Mouse (Mus musculus): ENCODE measurements around the gene Sept9.

Sept9 gene

DNA sequence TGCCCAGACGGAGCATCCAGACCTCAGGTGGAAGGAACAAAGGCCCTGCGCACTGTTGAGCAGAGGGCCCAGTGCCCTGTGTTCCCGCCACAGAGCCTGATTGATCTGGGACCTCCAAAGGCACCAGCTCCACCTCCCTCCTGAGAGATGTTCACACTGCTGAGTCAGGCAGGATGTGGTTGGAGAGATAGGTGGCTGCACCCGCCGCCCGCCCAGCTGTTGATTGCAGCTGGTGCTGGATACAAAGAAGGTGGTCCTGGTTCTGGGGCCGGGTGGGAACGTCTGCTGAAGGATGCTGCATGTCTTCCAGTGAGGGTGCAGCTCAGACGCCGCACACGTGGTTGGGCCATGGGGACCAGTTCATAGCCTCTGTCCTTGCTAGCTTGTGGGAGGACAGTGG lies 93.0 kb downstream of the Sept9 start:
- DNase-seq, result no peak

DNA sequence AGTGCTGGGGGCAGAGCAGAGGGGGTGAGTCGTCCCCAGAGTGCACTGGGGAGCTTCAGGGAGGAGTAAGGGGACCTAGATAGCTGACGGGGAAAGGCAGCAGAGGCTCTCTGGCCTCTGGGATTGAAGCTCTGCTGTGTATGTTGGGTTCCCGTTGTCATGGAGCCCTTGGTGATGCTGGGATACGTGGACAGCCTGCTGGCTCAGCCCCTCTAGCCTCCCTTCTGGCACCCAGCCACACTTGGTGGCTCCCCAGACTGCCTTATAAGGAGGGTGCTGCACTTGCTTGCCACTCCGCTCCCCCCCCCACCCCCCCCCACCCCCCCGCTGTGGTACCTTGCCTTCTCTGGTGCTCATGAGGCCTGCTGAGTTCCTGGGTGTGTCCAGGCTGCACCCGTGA lies 95.8 kb downstream of the Sept9 start:
- DNase-seq, result no peak

DNA sequence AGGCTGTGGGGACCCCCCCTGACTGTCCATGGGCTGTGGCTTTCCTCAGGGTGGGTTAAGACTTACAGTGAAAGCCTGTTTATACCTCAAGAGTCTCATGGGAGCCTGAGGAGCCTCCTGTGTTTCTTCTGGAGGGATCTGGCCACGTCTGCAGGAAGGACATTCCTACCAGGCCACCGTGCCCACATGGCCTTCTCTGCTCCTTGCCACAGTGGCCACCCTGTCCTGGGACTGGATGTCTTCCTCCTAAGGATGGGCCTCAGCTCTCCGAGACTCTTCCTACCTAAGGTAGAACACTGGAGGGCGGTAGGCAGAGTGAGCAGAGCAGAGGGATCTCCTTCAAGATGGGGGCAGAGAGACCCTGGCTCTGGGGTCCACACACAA lies 96.6 kb downstream of the Sept9 start:
- no peak for DNase-seq

DNA sequence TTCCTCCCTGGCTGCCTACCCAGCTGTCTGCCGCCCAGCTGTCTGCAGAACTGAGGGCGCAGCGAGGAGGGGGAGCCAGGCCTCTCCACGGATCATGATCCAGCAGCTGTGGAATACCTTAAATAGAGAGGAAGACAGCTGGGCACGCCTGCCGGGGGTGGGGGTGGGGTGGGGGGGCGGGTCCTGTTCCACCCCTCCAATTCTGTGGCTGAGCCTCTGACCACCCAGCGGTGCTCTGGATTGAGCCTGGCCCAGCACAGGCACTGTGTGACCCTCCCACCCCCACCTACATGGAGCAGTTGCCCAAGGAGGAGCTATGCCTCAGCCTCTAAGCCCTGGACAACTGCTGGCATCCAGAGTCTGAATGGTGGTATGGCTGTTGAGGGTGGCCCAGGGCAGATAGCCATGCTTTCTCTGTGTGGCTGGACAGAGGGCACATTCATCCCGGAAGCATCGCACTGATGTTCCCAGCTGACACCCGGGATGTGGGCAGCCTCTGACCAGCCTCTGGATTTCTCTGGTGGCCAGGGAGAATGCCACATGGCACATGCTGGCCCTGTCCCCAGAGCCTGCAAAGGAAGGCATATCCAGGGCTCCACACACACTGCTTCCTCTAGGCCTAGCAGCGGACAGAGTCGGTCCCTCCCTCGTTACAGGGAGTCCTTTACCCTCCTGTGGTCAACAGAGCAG lies 97.2 kb downstream of the Sept9 start:
- DNase-seq, result no peak

DNA sequence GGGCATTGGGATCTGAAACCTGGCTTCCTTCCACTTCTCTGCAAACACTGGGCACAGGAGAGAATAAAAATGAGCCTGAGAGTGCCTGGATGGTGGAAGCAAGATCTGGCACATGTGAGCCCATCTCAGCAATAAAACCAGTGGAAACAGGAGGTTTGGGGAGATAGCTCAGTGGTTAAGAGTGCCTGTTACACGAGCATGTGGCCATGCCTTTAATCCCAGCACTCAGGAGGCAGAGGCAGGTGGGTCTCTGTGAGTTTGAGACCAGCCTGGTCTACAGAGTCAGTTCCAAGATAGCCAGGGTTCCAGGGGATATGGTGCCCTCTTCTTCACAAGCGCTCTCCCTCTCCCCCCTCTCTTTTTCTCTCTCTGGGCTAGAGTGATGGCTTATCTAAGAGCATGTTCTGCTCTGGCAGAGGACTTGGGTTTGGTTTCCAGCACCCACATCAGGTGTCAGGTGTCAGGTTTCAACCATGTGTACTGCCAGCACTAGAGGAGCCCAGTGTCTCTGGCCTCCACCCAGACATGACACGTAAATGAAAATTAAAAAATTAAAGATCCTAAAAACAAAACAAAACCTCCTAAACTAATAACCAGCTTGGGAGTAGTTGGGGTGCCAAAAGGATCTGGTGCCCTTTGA lies 97.8 kb downstream of the Sept9 start:
- DNase-seq, result no peak

DNA sequence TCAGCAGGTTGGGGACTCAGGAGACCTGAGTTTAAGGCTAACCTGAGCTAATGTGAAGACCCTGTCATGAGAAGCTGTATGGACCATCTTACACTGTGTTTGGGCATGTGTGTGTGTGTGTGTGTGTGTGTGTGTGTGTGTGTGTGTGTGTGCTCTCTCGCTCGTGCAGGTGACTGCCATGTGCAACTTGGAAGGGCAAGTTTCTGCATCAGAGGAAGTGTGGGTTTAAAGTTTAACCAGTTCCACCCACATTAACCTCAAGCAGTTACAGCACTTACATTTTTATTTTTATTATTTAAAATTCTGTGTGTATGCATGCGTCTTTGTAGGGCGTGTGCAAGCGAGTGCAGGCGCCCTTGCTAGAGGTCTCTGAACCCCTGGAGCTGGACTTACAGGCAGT lies 100.3 kb downstream of the Sept9 start:
- no peak for DNase-seq

DNA sequence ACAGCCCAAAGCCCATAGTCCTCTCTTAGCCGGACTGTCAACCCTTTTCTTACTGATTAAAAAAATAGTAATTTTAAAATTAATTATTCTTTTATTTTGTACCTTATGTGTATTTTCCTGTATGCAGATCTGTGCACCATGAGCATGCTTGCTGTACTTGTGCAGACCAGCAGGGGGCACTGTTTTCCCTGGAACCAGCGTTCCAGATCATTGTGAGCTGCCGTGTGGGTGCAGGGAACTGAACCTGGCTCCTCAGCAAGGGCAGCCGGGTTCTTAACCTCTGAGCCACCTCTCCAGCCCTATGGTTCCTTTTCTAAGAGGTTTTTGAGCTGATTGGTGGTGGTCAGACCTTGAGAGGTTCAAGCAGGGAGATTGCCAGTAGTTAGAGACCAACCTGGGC lies 101.3 kb downstream of the Sept9 start:
- DNase-seq, result no peak

DNA sequence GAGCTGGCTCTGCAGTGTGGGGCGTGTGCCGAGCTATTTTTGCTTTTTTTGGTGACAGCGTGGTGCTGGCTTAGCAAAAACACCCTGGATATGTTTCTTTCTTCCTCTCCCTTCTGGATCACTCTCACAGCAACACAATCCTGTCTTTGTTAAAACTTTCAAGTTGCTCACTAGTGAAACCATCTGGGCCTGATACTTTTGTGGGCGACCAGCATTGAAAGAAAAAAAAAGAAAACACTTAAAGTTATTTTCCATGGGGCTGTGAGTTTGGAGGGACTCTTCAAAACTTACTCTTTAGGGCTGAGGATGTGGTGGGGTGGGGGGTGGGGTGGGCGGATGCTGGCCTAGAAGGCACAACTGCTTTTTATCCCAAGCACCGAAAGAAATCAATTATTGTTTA lies 102.3 kb downstream of the Sept9 start:
- DNase-seq, result no peak

DNA sequence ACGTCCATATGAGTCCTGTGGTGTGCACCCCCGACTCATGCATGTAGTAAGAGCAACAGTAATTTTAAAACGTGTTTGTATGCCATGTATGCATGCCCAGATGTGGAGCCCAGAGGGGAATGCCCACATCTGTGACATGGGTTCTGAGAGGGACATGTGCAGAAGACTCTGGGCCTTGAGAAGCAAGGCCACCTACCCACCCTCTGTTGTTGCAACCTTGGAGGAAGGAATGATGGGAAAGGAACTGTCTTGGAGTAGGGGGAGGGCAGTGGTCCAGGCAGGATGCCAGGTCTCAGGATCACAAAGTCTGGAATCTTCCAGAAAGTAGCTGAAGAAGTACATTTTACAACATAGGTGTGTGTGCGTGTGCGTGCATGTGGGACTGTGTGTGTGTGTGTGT lies 102.9 kb downstream of the Sept9 start:
- no peak for DNase-seq

DNA sequence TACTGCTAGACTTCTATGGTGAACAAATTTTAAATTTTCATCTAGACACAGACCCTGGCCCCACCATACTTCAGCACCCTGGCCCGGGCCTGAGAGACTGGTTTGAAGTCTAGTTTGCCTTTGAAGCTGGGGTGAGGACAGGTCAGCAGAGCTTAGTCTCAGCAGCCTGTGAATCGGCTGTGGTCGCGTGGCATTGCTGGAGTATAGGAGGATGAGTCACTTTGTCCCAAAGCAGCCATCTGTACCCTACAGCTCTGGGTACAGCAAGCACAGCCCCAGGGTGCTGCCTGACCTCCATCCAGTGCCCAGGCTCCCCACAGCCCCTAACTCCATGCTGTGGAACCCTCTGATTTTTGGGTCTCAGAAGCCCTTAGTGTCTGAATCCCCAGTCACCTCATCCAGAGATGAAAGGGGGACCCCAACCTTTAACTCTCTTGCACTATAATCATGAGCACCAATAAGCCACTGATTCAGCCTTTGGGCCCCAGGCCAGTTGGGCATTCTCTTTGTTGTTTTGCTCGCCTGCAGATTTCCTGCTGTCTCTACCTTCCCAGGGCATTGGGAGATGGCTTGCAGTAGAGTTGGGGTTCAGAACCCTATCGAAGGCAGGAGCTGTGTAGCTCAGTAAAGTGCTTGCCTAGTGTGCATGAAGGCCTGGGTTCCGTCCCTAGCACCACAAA lies 106.2 kb downstream of the Sept9 start:
- DNase-seq, result no peak

DNA sequence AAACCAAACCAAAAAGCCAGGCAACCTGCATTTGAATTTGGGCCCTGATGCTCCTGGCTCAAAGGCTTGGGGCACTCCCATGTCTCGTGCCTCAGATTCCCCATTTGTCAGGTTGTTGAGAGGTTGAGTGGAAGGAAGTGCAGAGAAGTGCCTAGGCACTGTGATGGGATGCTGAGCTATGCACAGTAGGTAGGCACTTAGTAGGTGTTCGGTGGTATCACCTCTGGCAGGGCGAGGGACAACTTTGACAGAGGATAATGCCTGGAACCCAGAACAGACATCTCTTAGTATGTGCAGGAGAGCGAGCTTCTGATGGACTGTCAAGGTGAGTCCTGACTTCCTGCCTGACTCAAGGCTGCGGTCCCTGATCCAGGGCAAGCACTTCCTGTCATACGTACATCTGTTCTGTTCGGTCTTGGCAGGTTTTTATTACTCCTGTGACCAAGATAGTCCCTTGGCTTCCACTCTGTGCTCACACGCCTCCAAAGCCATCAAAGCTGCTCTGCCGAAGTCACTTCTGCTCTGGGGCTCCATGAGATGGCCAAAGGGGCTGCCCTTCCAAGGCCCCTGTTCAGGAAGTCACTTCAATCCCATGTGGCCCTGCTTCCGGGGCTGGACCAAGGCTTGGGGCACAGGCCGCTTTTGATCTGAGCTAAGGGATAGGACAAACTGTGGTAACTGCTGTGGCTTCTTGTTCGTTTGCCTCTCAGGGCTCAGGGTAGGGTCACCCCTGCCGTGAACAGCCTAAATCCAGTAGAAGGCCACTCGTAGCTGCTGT lies 107.0 kb downstream of the Sept9 start:
- no peak for DNase-seq

DNA sequence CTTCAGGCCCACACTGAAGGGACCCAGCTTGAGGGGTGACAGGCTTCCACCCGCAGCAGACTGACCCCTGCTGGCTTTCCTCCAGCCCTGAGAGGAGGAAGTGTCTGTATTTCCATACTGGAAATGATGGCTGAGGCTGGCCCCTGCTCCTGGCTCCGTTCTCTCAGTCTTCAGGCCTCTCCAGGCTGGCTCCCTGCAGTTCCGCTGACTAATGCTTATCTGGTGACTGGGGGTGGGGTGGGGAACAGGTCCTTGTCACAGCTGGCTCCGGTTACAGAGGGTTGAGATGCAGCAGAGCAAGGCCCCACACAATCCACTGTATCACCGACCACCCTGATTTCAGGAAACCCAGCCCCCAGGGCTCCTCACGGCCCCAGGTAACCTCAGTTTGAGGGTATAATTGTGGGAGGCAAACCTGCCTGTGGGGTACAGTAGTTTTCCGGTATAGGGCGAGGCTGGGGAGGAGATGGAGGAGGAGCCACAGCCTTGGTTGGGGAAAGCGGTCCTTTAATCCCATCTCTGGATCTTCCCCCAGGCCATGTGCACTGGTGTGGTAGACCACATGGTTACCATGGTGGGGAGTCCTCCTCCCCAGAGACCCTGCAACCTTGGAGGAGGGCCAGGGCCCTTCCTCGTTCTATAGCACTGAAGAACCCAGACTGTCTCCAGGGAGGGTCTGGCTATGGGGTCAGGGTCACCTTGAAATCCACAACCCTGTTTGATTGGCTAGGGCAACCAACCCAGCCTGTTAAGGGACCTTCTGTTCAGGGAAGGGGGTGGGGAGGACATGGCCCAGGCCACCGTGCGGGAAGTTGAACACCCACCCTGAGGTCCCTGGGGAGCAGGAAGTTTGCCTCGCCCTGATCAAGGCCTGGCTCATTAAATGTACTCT lies 108.7 kb downstream of the Sept9 start:
- DNase-seq, result no peak

DNA sequence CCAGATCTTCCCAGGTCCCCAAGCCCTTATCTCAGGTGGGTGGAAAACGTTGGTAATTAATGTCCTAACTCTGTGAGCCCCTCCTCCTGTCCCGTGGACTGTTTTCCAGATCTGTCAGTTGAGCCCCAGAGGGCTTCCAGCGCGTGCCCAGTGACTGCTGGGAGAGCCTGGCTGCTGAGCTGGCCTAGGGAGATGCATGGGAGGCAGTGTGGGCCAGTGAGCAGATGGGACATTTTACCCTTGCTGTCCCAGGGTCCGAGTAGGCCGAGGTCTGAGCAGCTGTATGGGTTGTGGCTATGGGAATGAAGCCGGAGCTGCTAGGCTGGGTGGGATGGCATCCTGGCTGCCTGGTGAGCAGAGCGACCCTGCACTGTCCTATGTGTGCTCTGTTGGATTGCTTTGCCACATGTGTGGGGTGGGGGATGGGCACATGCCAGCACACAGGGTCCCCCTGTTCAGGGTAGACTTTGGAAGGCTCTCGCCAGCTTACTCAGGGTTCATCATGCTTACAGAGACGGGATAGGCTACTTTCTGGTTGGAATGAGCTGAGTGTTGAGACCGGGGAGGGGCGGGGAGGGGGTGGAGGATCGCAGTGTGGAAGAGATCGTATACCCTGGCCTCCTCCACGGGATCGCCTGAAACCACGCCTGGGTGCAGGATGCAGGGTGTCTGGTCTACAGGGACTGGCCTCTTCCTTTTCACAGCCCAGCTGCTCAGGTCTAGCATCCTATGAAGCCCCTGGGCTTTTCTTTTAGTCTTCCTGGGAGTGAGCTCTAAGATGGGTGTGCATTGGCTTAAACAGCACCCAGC lies 109.9 kb downstream of the Sept9 start:
- DNase-seq, result no peak

DNA sequence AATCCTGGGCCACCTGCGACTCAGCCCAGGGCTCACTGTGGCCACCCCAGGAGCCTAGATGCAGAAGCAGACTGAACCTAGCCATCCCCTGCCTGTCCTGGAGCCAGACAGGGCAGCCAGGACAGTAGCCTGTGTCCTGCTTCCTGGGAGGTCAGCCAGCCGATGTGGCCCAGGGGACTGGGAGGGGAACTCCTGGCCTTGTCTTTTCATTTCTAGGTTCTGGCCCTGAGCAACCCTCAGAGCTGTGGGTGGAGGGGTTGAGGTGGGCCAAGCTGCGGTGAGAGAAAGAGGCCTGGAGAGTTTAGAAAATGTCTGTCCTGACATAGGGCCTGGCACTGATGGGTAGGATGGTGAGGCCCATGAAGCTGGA lies 110.4 kb downstream of the Sept9 start:
- DNase-seq, result no peak

DNA sequence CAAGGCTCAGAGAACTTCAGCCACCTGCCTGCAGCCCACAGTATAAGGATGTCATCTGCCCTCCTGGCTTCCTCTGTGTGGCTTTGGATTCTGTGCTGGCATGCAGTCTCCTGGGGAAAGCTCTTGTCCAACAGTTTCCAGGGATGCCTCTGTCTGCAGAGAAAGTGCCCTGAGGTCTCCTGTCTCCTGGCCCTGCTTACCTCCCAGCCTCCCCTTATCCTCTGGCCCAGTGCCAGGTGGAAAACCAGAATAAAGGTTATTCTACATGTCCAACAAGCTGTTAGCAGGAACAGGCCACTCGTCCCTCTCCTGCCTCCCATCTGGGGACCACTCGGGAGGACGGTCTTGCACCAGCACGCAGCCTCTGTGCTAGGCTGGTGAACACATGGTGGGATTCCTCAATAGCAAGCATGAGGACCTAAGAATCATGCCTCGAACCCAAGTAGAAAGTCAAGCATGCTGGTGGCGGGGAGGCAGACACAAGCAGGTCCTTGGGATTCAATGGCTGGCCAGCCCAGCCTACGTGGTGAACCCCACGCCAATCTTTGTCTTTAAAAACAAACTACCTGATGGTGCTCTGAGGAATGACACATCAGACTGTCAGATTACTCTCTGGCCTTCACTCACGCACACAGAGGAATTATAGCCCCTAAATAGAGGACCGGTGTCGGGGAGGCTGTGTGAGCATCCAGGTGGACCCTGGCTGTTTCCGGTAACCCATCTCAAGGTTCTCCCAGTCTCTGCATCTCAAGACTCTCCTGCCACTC lies 111.1 kb downstream of the Sept9 start:
- DNase-seq, result no peak

DNA sequence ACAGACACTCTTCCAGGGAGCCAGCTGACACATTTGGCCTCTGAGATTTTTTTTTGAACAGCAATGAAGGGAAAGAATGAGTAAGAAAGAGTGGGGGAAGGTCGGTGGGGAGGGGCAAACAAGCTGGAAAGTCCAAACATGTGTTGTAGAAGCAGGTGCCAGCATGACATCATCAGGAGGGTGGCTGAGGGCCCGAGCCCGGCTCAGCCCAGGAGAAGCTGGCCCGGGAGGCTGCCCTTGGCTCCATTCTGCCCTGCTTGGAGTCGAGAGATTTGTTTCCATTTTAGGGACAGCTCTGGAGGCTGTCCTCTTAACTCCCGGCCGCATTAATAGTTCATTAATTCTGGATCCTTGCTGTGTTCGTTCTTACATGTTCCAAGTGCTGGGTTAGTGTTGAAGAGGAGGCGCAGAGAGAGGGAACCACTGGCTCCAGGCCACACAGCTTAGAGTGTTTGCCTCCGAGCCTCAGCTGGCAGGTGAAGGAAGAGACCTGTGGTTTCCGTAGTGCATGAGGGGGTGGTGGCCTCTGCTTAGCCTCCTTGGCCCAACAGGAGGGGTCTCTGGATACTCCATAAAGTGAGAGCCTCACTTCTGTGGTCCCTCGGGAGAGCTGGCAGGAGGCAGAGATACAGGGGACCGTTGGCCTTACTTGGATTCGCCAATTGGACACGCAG lies 111.8 kb downstream of the Sept9 start:
- DNase-seq, result peak; percentile 59

DNA sequence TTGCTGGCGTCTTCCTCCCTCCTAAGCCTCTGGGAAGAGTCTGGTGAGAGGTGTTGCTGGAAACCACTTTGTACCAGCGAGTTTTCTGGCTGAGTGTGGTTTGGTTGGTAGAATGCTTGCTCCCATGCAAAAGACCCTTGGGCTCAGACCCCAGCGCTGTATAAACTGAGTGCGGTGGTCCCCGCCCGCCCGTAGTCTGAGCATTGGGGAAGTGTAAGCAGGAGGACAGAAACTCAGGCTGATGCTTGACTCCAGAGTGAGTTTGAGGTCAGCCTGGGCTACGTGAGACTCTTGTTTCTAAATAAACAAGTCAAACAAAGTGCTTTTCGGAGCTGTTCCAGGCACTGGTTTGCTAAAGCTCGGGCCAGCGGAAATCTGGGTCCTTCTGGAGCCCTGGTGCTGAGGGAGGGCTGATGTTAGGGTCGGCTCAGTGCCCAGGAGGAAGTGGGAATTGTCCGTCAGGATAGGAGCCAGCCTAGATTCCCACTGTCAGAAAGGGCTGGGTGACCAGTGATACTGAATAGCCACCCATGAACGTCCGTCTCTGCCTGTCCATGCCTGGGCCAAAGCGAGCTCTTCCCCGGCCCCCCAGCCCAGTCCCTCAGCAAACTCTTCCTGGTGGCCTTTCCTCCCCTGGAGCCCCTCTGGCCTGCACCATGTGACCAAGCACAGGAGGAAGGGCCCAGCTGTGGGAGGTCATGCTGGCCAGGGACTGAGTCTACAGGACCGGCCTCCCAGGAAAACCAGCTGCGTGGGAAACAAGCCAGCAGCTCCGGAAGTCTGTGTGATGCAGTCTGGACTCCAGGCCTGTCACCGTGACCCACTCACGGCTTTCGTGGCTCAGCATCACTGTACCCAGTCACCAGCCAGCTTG lies 112.8 kb downstream of the Sept9 start:
- DNase-seq, result no peak

DNA sequence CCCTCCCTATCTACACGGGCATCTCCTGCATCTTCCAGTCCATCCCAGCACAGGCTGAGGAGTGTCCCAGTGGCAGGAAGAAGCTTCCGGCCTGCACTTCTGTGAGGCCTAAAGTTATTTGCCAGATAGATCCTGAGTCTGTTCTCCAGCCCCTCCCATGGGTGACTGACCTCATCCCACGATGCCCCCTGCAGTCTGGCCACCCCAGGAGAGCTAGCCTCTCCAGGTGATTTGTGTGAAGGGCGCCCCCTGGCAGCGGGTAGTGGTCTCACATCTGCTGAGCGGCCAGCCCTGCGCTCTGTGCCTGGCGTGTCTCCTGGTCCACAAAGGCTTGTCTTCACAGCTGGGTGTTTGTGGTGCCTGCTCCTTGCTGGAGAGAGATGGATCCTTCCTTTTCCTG lies 113.5 kb downstream of the Sept9 start:
- no peak for DNase-seq

DNA sequence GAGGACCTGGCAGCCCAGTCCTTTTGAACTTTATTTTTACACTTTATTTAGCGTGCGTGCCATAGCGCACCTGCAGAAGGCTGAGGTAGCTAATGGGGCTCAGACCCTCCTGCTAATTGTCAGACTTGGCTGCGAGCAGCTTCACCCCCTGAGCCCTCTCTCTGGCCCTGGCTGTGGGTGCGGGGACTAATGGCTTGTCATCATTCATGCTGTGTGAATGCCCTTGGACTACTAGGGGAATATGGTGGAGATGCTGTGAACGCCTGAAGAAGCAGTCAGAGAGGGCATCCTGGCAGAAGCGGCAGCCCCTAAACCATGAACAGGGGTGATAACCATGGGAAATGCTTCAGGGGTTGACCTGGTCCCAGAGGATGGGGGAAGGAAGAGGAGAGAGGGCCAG lies 114.0 kb downstream of the Sept9 start:
- DNase-seq, result no peak
